Mouse (Mus musculus): Measurements from ENCODE around the gene Mboat2. TPM values are rescaled to one million over a fixed set of nuclear protein-coding genes. Genes with fewer than 3 reads are reported as not detected.

The Mboat2 gene
- polyA plus RNA-seq, 1 experiment from 2014 or later, result 70.8 TPM

DNA sequence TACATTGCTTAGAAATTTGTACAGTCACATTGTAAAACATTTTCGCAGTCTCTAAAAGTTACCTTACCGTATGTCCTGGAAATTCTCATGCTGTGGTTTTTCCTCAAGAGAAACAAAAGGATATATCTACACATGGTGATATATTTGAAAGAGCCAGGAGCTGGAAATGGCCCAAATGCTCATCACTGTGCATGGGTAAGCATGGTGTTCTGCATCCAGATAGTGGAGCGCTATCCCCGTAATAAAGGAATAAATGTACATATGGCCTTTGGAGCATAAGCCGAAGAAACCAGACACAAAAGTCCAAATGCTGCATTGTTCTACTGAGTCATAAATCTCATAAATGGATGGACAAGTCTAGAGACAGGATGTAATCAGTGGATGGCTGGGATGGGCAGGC is 72.1 kb downstream of the Mboat2 start:
- no peak overlapping the region for H3K4me3 ChIP-seq (replicated peaks; ENCODE audit: low read length)
- H3K4me2 ChIP-seq (ENCODE audit: low read length), result no peak overlapping the region
- WGBS, result 90% methylated on average over 5 of the region's 5 CpGs
- no peaks in the 10 kb centered on the region for H3K9me3 ChIP-seq (ENCODE audit: control insufficient read depth, low read length)
- 0 out of 2 replicates have a peak, but pooled peaks cover 2% of the 10 kb centered on the region for H3K4me1 ChIP-seq (replicated peaks; ENCODE audit: control insufficient read depth, insufficient read depth, low read length)
- ATAC-seq, result no peak
- no peaks in the 10 kb centered on the region for H3K27me3 ChIP-seq (replicated peaks; ENCODE audit: control insufficient read depth, insufficient read depth, low read length)
- no peak overlapping the region for H3K9ac ChIP-seq (replicated peaks; ENCODE audit: low read depth, low read length)
- H3K36me3 ChIP-seq (ENCODE audit: control insufficient read depth, insufficient read depth), result no peaks in the 10 kb centered on the region
- H3K27ac ChIP-seq (ENCODE audit: low read length), result no peak overlapping the region

DNA sequence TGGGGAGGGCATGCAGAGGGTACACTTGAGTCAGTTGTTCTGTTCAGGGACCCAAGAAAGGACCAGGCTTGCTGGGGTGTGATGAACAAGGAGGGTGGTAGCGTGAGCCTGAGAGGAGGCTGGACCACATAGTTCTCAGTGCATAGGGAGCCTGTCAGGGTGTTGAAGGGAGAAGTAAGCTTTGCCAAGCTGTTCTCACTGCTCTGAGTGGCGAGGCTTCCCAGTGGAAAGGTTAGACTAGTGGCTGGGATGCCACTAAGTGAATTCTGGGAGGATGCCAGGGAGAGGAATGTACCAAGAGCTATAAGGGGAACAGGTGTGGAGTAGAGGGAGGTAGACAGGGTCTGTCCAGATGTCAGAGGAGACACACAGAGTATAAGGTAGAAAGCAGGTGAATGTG is 77.2 kb downstream of the Mboat2 start:
- WGBS, result 78% methylated on average over 2 of the region's 2 CpGs
- no peaks in the 10 kb centered on the region for H3K36me3 ChIP-seq (ENCODE audit: control insufficient read depth, insufficient read depth)
- H3K4me3 ChIP-seq (replicated peaks; ENCODE audit: low read length), result no peak overlapping the region
- H3K9ac ChIP-seq (replicated peaks; ENCODE audit: low read depth, low read length), result no peak overlapping the region
- H3K4me1 ChIP-seq (replicated peaks; ENCODE audit: control insufficient read depth, insufficient read depth, low read length), result 0 out of 2 replicates have a peak, but pooled peaks cover under 1% of the 10 kb centered on the region
- no peak for ATAC-seq
- H3K27me3 ChIP-seq (replicated peaks; ENCODE audit: control insufficient read depth, insufficient read depth, low read length), result no peaks in the 10 kb centered on the region
- H3K9me3 ChIP-seq (ENCODE audit: control insufficient read depth, low read length), result no peaks in the 10 kb centered on the region
- H3K4me2 ChIP-seq (ENCODE audit: low read length), result no peak overlapping the region
- no peak overlapping the region for H3K27ac ChIP-seq (ENCODE audit: low read length)

DNA sequence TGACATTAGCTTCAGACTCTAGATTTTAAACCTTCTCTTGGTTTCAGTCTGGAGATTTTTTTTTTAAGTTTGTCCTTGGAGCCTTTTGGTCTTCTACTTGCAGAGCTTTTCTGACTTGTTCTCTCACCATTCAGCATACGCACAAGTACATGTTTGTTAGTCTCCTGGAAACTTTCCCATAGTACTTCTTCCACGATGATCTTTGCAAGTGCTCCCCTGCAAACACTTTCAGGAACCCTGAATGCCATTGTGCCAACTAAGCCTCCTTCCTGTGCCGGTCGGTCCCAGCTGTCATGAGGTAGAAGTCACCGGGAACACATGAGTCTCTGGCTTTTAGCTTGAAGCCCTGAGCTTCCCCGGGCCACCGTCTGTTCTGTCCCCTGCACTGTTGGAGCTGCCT is 79.0 kb downstream of the Mboat2 start:
- no peaks in the 10 kb centered on the region for H3K27me3 ChIP-seq (replicated peaks; ENCODE audit: control insufficient read depth, insufficient read depth, low read length)
- no peaks in the 10 kb centered on the region for H3K4me1 ChIP-seq (replicated peaks; ENCODE audit: control insufficient read depth, insufficient read depth, low read length)
- ATAC-seq, result no peak
- H3K36me3 ChIP-seq (ENCODE audit: control insufficient read depth, insufficient read depth), result peaks cover 4% of the 10 kb centered on the region
- H3K9me3 ChIP-seq (ENCODE audit: control insufficient read depth, low read length), result no peaks in the 10 kb centered on the region
- no peak overlapping the region for H3K4me2 ChIP-seq (ENCODE audit: low read length)
- H3K9ac ChIP-seq (replicated peaks; ENCODE audit: low read depth, low read length), result no peak overlapping the region
- 94% methylated on average over 7 of the region's 7 CpGs for WGBS
- H3K4me3 ChIP-seq (replicated peaks; ENCODE audit: low read length), result no peak overlapping the region
- no peak overlapping the region for H3K27ac ChIP-seq (ENCODE audit: low read length)

DNA sequence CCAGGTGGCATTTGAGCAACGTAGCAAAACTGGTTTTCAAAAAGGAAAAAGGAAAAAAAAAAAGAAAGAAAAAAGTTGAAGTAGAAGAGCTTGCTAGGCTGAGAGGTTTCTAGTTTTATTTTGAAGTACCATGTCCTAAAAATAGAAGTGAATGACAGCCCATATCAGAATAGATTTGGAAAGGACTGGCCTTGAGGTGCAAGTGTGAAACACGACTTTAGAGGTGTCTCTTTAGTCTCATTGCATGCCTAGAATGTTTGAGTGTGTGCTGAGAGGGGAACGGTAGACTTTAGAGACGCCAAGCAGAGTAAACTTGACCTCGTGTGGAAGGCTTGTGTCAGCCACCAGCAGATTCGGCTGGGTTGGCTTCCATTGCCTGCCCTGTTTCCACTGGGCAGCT is 81.5 kb downstream of the Mboat2 start:
- 87% methylated on average over 6 of the region's 6 CpGs for WGBS
- no peak for ATAC-seq

DNA sequence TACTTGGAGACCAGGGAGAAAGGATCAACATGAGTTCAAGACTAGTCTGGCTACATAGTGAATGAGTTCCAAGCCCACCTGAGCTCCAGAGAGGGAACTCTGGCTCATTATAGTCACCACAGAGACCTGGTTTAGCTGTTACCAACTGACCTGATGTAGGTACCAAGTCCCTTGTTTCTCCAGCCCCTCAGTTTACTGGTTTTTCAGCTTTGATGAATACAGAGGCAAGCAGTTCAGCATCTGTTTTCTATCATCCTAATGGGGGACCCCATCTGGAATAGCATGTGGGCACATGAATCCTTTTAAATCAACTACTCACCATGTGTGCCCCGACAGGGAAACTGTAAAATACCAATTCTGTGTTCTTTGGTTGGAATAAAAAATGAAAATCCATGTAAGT is 82.2 kb downstream of the Mboat2 start:
- H3K9ac ChIP-seq (replicated peaks; ENCODE audit: low read depth, low read length), result no peak overlapping the region
- ATAC-seq, result no peak
- no peaks in the 10 kb centered on the region for H3K9me3 ChIP-seq (ENCODE audit: control insufficient read depth, low read length)
- H3K27ac ChIP-seq (ENCODE audit: low read length), result no peak overlapping the region
- no peak overlapping the region for H3K4me2 ChIP-seq (ENCODE audit: low read length)
- peaks cover 4% of the 10 kb centered on the region for H3K36me3 ChIP-seq (ENCODE audit: control insufficient read depth, insufficient read depth)
- H3K4me3 ChIP-seq (replicated peaks; ENCODE audit: low read length), result no peak overlapping the region
- no peaks in the 10 kb centered on the region for H3K4me1 ChIP-seq (replicated peaks; ENCODE audit: control insufficient read depth, insufficient read depth, low read length)
- no peaks in the 10 kb centered on the region for H3K27me3 ChIP-seq (replicated peaks; ENCODE audit: control insufficient read depth, insufficient read depth, low read length)
- WGBS, result 94% methylated on average over 1 of the region's 1 CpGs

More for the DNA sequence above, 81.5 kb downstream of the Mboat2 start:
- H3K9ac ChIP-seq (replicated peaks; ENCODE audit: low read depth, low read length), result no peak overlapping the region
- H3K4me1 ChIP-seq (replicated peaks; ENCODE audit: control insufficient read depth, insufficient read depth, low read length), result no peaks in the 10 kb centered on the region
- no peak overlapping the region for H3K27ac ChIP-seq (ENCODE audit: low read length)
- no peak overlapping the region for H3K4me2 ChIP-seq (ENCODE audit: low read length)
- peaks cover 4% of the 10 kb centered on the region for H3K36me3 ChIP-seq (ENCODE audit: control insufficient read depth, insufficient read depth)
- no peak overlapping the region for H3K4me3 ChIP-seq (replicated peaks; ENCODE audit: low read length)
- H3K9me3 ChIP-seq (ENCODE audit: control insufficient read depth, low read length), result no peaks in the 10 kb centered on the region
- H3K27me3 ChIP-seq (replicated peaks; ENCODE audit: control insufficient read depth, insufficient read depth, low read length), result no peaks in the 10 kb centered on the region

DNA sequence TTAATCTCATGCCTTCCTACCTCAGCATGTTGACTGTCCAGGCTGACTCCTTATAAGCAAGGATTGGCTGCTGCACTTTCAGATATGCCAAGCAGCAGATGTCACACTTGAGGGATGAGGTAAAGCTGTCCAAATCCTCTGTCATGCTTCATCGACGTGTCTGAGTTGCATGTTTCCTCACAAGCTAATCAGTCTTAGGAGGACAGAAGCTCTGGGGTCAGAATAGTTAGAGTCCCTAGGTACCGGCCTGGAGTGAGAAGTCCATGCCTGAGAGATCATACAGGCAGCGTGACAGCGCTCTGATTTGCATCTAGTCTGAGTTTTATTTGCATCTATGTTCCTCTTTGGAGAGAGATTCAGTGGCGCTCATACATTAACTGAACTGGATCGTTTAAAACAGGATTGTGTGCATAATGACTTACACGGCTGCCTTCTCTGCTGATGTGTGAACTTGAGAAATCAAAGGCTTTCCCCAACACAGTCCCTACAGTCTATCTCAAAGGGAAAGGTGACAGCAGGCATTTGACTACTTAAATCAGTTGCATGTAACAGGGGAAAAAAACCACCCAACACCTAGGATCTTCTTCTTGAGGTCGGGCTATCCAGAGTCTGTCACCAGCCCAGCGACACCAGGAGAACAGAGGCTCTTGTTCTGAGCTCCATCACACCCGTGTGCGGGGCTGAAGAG is 88.0 kb downstream of the Mboat2 start:
- H3K36me3 ChIP-seq (ENCODE audit: control insufficient read depth, insufficient read depth), result peaks cover 4% of the 10 kb centered on the region
- 72% methylated on average over 12 of the region's 12 CpGs for WGBS
- H3K4me1 ChIP-seq (replicated peaks; ENCODE audit: control insufficient read depth, insufficient read depth, low read length), result no peaks in the 10 kb centered on the region
- ATAC-seq, result peak; percentile 28; the same call in 1 of the 2 replicates
- no peak overlapping the region for H3K4me3 ChIP-seq (replicated peaks; ENCODE audit: low read length)
- no peak overlapping the region for H3K4me2 ChIP-seq (ENCODE audit: low read length)
- H3K27ac ChIP-seq (ENCODE audit: low read length), result no peak overlapping the region
- no peak overlapping the region for H3K9ac ChIP-seq (replicated peaks; ENCODE audit: low read depth, low read length)
- H3K27me3 ChIP-seq (replicated peaks; ENCODE audit: control insufficient read depth, insufficient read depth, low read length), result no peaks in the 10 kb centered on the region
- no peaks in the 10 kb centered on the region for H3K9me3 ChIP-seq (ENCODE audit: control insufficient read depth, low read length)

DNA sequence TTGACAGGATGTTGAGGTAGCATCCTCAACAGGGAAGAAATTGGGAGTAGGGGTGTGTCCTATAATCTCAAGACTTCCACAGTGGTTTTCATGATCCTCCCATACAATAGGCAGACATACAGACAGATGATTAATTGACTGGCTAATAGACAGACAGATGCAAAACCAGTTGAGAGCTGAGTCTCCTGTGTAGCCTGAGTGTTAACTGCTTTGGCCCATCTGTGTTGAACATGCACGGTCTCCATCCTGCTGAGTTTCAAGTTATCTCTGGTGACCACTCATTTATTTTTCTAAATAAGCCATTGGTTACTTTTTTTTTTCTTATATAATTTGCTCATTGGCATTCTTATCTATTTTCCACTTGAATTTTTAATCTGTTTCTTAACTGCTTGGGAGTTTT is 90.2 kb downstream of the Mboat2 start:
- no peak overlapping the region for H3K27ac ChIP-seq (ENCODE audit: low read length)
- no peak overlapping the region for H3K4me3 ChIP-seq (replicated peaks; ENCODE audit: low read length)
- no peak overlapping the region for H3K9ac ChIP-seq (replicated peaks; ENCODE audit: low read depth, low read length)
- H3K36me3 ChIP-seq (ENCODE audit: control insufficient read depth, insufficient read depth), result no peaks in the 10 kb centered on the region
- no peaks in the 10 kb centered on the region for H3K4me1 ChIP-seq (replicated peaks; ENCODE audit: control insufficient read depth, insufficient read depth, low read length)
- WGBS, result 92% methylated on average over 1 of the region's 1 CpGs
- H3K27me3 ChIP-seq (replicated peaks; ENCODE audit: control insufficient read depth, insufficient read depth, low read length), result no peaks in the 10 kb centered on the region
- H3K9me3 ChIP-seq (ENCODE audit: control insufficient read depth, low read length), result no peaks in the 10 kb centered on the region
- ATAC-seq, result no peak
- H3K4me2 ChIP-seq (ENCODE audit: low read length), result no peak overlapping the region

DNA sequence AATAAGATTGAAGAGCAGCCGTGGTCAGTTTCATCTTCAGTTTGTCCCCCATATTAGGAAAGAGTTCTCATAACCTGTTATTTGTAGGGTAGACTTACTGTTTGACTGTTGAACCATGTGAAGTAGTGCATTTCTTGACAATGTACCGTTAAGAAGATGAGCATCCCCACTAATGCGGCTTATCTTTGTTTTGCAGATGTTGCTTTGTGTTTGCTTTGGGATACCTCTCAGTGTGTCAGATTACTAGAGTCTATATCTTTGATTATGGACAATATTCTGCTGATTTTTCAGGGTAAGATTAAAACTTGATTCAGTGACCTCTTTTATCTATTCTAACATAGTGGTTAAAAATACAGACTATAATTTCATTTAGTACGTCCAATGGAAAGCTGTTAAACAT is 93.3 kb downstream of the Mboat2 start:
- no peak overlapping the region for H3K4me2 ChIP-seq (ENCODE audit: low read length)
- no peak for ATAC-seq
- H3K4me3 ChIP-seq (replicated peaks; ENCODE audit: low read length), result no peak overlapping the region
- 89% methylated on average over 4 of the region's 4 CpGs for WGBS
- H3K9me3 ChIP-seq (ENCODE audit: control insufficient read depth, low read length), result no peaks in the 10 kb centered on the region
- no peaks in the 10 kb centered on the region for H3K36me3 ChIP-seq (ENCODE audit: control insufficient read depth, insufficient read depth)
- peaks cover 10% of the 10 kb centered on the region for H3K4me1 ChIP-seq (replicated peaks; ENCODE audit: control insufficient read depth, insufficient read depth, low read length)
- no peak overlapping the region for H3K9ac ChIP-seq (replicated peaks; ENCODE audit: low read depth, low read length)
- H3K27me3 ChIP-seq (replicated peaks; ENCODE audit: control insufficient read depth, insufficient read depth, low read length), result no peaks in the 10 kb centered on the region
- H3K27ac ChIP-seq (ENCODE audit: low read length), result no peak overlapping the region

DNA sequence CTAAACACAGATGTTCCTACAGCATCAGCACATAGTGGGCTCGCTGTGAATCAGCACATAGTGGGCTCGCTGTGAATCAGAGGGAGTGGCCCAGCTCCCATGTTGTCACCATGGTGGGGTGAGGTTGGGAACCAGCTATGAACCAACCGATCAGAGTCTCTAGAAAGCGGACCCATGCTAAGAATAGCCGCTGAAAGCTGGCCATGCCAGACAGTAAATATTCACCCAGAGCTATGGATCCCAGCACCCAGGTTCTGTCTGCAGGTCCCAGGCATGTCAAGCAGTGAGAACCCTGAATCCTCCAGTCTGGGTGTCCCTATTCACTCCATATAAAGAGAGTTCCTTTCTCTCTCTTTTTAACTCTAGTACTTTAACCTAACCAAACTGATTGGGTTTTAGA is 94.6 kb downstream of the Mboat2 start:
- H3K4me1 ChIP-seq (replicated peaks; ENCODE audit: control insufficient read depth, insufficient read depth, low read length), result peaks cover 10% of the 10 kb centered on the region
- H3K9ac ChIP-seq (replicated peaks; ENCODE audit: low read depth, low read length), result no peak overlapping the region
- no peak overlapping the region for H3K27ac ChIP-seq (ENCODE audit: low read length)
- H3K4me3 ChIP-seq (replicated peaks; ENCODE audit: low read length), result no peak overlapping the region
- no peaks in the 10 kb centered on the region for H3K36me3 ChIP-seq (ENCODE audit: control insufficient read depth, insufficient read depth)
- WGBS, result 90% methylated on average over 5 of the region's 5 CpGs
- H3K9me3 ChIP-seq (ENCODE audit: control insufficient read depth, low read length), result no peaks in the 10 kb centered on the region
- no peak overlapping the region for H3K4me2 ChIP-seq (ENCODE audit: low read length)
- H3K27me3 ChIP-seq (replicated peaks; ENCODE audit: control insufficient read depth, insufficient read depth, low read length), result no peaks in the 10 kb centered on the region
- no peak for ATAC-seq

DNA sequence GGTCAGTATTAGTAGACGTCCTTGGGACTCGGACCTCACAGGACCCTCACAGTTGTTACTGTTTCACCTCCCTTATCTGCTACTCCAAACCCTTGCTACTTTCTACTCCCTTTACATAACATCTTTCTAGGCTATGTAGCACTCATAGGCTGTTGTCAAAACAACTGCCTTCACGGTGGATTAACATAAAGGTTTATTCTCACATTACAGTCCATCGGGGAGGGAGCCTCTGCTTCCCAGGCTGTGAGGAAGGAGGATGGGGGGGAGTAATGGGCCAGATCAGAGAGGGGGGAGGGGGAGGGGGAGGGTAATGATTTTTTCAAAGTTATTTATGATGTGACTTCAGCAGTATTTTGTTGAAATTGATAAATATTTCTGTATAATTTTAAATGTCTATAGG is 95.0 kb downstream of the Mboat2 start:
- no peak overlapping the region for H3K27ac ChIP-seq (ENCODE audit: low read length)
- no peaks in the 10 kb centered on the region for H3K36me3 ChIP-seq (ENCODE audit: control insufficient read depth, insufficient read depth)
- H3K4me1 ChIP-seq (replicated peaks; ENCODE audit: control insufficient read depth, insufficient read depth, low read length), result peaks cover 10% of the 10 kb centered on the region
- no peak overlapping the region for H3K4me3 ChIP-seq (replicated peaks; ENCODE audit: low read length)
- ATAC-seq, result no peak
- H3K4me2 ChIP-seq (ENCODE audit: low read length), result no peak overlapping the region
- H3K9ac ChIP-seq (replicated peaks; ENCODE audit: low read depth, low read length), result no peak overlapping the region
- 40% methylated on average over 4 of the region's 4 CpGs for WGBS
- no peaks in the 10 kb centered on the region for H3K27me3 ChIP-seq (replicated peaks; ENCODE audit: control insufficient read depth, insufficient read depth, low read length)
- H3K9me3 ChIP-seq (ENCODE audit: control insufficient read depth, low read length), result no peaks in the 10 kb centered on the region
